13 mouse cellular contexts compared by ENCODE assay signal in genomic region chr1:171171138-171171537, GRCm38 (mm10). TPM values are rescaled to one million over a fixed set of nuclear protein-coding genes. Genes with fewer than 3 reads are reported as not detected.
DNase-seq lines count a peak whose midpoint lies in the region; ATAC-seq and TF ChIP-seq lines count a peak whose summit lies in the region.
"Had no signal": no experiment of that assay in that cellular context is flagged by ENCODE, and none has a peak within 500 bp of the region (broad histone marks: within the 10 kb centered on the region; RNA-seq: fewer than 3 reads in every experiment).

No protein-coding gene starts in this region.

- H3K9me3 ChIP-seq in neural tube, embryonic 13.5 days: no peaks in the 10 kb centered on the region
- no peaks in the 10 kb centered on the region for H3K9me3 ChIP-seq in heart, postnatal 0 days (replicated peaks; ENCODE audit: control insufficient read depth, low read length)
- H3K9me3 ChIP-seq in midbrain, embryonic 13.5 days: no peaks in the 10 kb centered on the region
- H3K9me3 ChIP-seq: limb, embryonic 15.5 days had no signal

- ATAC-seq in neural tube, embryonic 13.5 days (ENCODE audit: low read depth): no peak
- ATAC-seq in heart, postnatal 0 days (ENCODE audit: insufficient read depth, low read depth): peak; percentile 85
- no peak for ATAC-seq in midbrain, embryonic 13.5 days

- no peak overlapping the region for H3K4me2 ChIP-seq in neural tube, embryonic 13.5 days
- no peak overlapping the region for H3K4me2 ChIP-seq in heart, postnatal 0 days (ENCODE audit: low read depth, low read length)
- H3K4me2 ChIP-seq in midbrain, embryonic 13.5 days (replicated peaks): no peak overlapping the region
- H3K4me2 ChIP-seq: limb, embryonic 15.5 days had no signal

- H3K4me1 ChIP-seq in kidney, adult 2 months (ENCODE audit: control insufficient read depth, insufficient read depth, low read length): 0 out of 2 replicates have a peak, but pooled peaks cover 2% of the 10 kb centered on the region
- H3K4me1 ChIP-seq in neural tube, embryonic 13.5 days (replicated peaks): no peaks in the 10 kb centered on the region
- 0 out of 2 replicates have a peak, but pooled peaks cover 17% of the 10 kb centered on the region for H3K4me1 ChIP-seq in heart, postnatal 0 days (ENCODE audit: control insufficient read depth, insufficient read depth)
- no peaks in the 10 kb centered on the region for H3K4me1 ChIP-seq in midbrain, embryonic 13.5 days (replicated peaks)
- H3K4me1 ChIP-seq: limb, embryonic 15.5 days had no signal

- TF ChIP-seq EP300 in heart, postnatal 0 days (IDR thresholded peaks at IDR 0.05; ENCODE audit: low read depth): peak; percentile 23; the same call in 1 of the 2 replicates

- H3K4me3 ChIP-seq in kidney, adult 2 months (ENCODE audit: insufficient read depth, low read depth, low read length): no peak overlapping the region
- H3K4me3 ChIP-seq in neural tube, embryonic 13.5 days: no peak overlapping the region
- H3K4me3 ChIP-seq in heart, postnatal 0 days (ENCODE audit: low read depth, low read length): no peak overlapping the region
- H3K4me3 ChIP-seq in midbrain, embryonic 13.5 days (replicated peaks): no peak overlapping the region
- H3K4me3 ChIP-seq: limb, embryonic 15.5 days had no signal

- H3K9ac ChIP-seq in neural tube, embryonic 13.5 days: no peak overlapping the region
- no peak overlapping the region; the same call in 1 of the 2 replicates for H3K9ac ChIP-seq in heart, postnatal 0 days (replicated peaks; ENCODE audit: low read depth, low read length)
- no peak overlapping the region for H3K9ac ChIP-seq in midbrain, embryonic 13.5 days (replicated peaks)
- H3K9ac ChIP-seq: limb, embryonic 15.5 days had no signal

- no peaks in the 10 kb centered on the region for H3K27me3 ChIP-seq in kidney, adult 2 months (replicated peaks; ENCODE audit: control insufficient read depth, insufficient read depth, low read length)
- H3K27me3 ChIP-seq in neural tube, embryonic 13.5 days: no peaks in the 10 kb centered on the region; the same call in 1 of the 2 replicates
- H3K27me3 ChIP-seq in heart, postnatal 0 days (ENCODE audit: control insufficient read depth, insufficient read depth, low read length): no peaks in the 10 kb centered on the region
- no peaks in the 10 kb centered on the region for H3K27me3 ChIP-seq in midbrain, embryonic 13.5 days
- H3K27me3 ChIP-seq: limb, embryonic 15.5 days had no signal

- TF ChIP-seq POLR2A in kidney, adult 2 months (IDR thresholded peaks at IDR 0.05; ENCODE audit: low read depth, low read length): no peak

- WGBS in kidney, adult 2 months: 27% methylated on average over 3 of the region's 3 CpGs
- 69% methylated on average over 3 of the region's 3 CpGs for WGBS in neural tube, embryonic 13.5 days
- WGBS in heart, postnatal 0 days: 28% methylated on average over 3 of the region's 3 CpGs
- 66% methylated on average over 3 of the region's 3 CpGs for WGBS in midbrain, embryonic 13.5 days

- H3K27ac ChIP-seq in kidney, adult 2 months (ENCODE audit: insufficient read depth, low read depth, low read length): peak overlapping the region; percentile 86; the same call in 1 of the 2 replicates
- H3K27ac ChIP-seq in neural tube, embryonic 13.5 days (replicated peaks): 0 out of 2 replicates have a peak overlapping the region, but pooled peaks have one; percentile 6
- peak overlapping the region; percentile 84 for H3K27ac ChIP-seq in heart, postnatal 0 days (ENCODE audit: low read depth)
- no peak overlapping the region for H3K27ac ChIP-seq in midbrain, embryonic 13.5 days
- H3K27ac ChIP-seq: limb, embryonic 15.5 days had no signal

- peak; percentile 65 for DNase-seq in kidney, adult 2 months
- DNase-seq in kidney, postnatal 10 days: no peak
- no peak for DNase-seq in neural tube, embryonic 10.5 days (ENCODE audit: extremely low spot score, low spot score)
- DNase-seq in heart, postnatal 0 days (ENCODE audit: low spot score): peak; percentile 80
- DNase-seq in right cerebral cortex, postnatal 4 days: no peak
- DNase-seq in gastrocnemius, adult 8-10 months (ENCODE audit: low spot score in 2 of 2): no peak
- DNase-seq: cerebellum, adult 11-12 months; thymus, adult 2 months had no signal

- no peaks in the 10 kb centered on the region for H3K36me3 ChIP-seq in kidney, adult 2 months (ENCODE audit: control insufficient read depth, insufficient read depth, low read length)
- H3K36me3 ChIP-seq in neural tube, embryonic 13.5 days: no peaks in the 10 kb centered on the region
- H3K36me3 ChIP-seq in heart, postnatal 0 days (replicated peaks; ENCODE audit: control insufficient read depth, insufficient read depth, low read length): peaks cover 6% of the 10 kb centered on the region; the same call in 1 of the 2 replicates
- no peaks in the 10 kb centered on the region for H3K36me3 ChIP-seq in midbrain, embryonic 13.5 days
- H3K36me3 ChIP-seq: limb, embryonic 15.5 days had no signal

- TF ChIP-seq CTCF in kidney, adult 2 months (conservative IDR thresholded peaks at IDR 0.05; ENCODE audit: insufficient read depth, insufficient read length, low read depth, low read length): no peak
- no peak for TF ChIP-seq CTCF in heart, postnatal 0 days (IDR thresholded peaks at IDR 0.05; ENCODE audit: low read depth)

RNA-seq across cellular contexts. Expression of gene Mpz, which starts 20.6 kb away (rescaled TPM):
- 3.5 and 7.7 TPM in 2 replicates for polyA plus RNA-seq in kidney, adult 2 months (2012; rRNA removed)
- polyA plus RNA-seq in neural tube, embryonic 13.5 days (2015; fragmentation: Nextera tagmentation; extraction: Ambion mirVana): 20.7 and 25.7 TPM in 2 replicates
- 1.6 and 2.0 TPM in 2 replicates for total RNA-seq in heart, postnatal 0 days (2014; rRNA removed; ENCODE audit: low replicate concordance)
- 0.05 and 0.49 TPM in 2 replicates for polyA plus RNA-seq in heart, postnatal 0 days (2015; fragmentation: Nextera tagmentation; extraction: Ambion mirVana)
- 10 to 100 TPM in 3 of 4 experiments, 1 to 10 TPM in 1; 5.2 to 26.1 (median 16.9) TPM for total RNA-seq in gastrocnemius, adult 8-10 months (2022)
- 0.15 and 0.20 TPM in 2 replicates for polyA plus RNA-seq in midbrain, embryonic 13.5 days (2015; fragmentation: Nextera tagmentation; extraction: Ambion mirVana)
- total RNA-seq: layer of hippocampus, adult 18-20 months had no signal

RNA-seq across cellular contexts. Expression of gene Sdhc, which starts 20.7 kb away (rescaled TPM):
- polyA plus RNA-seq in kidney, adult 2 months (2012; rRNA removed): 814 and 951 TPM in 2 replicates
- 278 and 279 TPM in 2 replicates for polyA plus RNA-seq in neural tube, embryonic 13.5 days (2015; fragmentation: Nextera tagmentation; extraction: Ambion mirVana)
- total RNA-seq in heart, postnatal 0 days (2014; rRNA removed; ENCODE audit: low replicate concordance): 875 and 891 TPM in 2 replicates
- polyA plus RNA-seq in heart, postnatal 0 days (2015; fragmentation: Nextera tagmentation; extraction: Ambion mirVana): 754 and 772 TPM in 2 replicates
- 100 to 1,000 TPM; 597 to 760 (median 703) TPM for total RNA-seq in gastrocnemius, adult 8-10 months (2022)
- 260 and 273 TPM in 2 replicates for polyA plus RNA-seq in midbrain, embryonic 13.5 days (2015; fragmentation: Nextera tagmentation; extraction: Ambion mirVana)

RNA-seq across cellular contexts. Expression of gene Pcp4l1, which starts 24.9 kb away (rescaled TPM):
- polyA plus RNA-seq in kidney, adult 2 months (2012; rRNA removed): 11.2 and 12.8 TPM in 2 replicates
- polyA plus RNA-seq in neural tube, embryonic 13.5 days (2015; fragmentation: Nextera tagmentation; extraction: Ambion mirVana): 13.9 and 18.4 TPM in 2 replicates
- 40.2 and 48.7 TPM in 2 replicates for total RNA-seq in heart, postnatal 0 days (2014; rRNA removed; ENCODE audit: low replicate concordance)
- polyA plus RNA-seq in heart, postnatal 0 days (2015; fragmentation: Nextera tagmentation; extraction: Ambion mirVana): 161 and 164 TPM in 2 replicates
- 10 to 100 TPM; 40.2 to 94.7 (median 71.0) TPM for total RNA-seq in gastrocnemius, adult 8-10 months (2022)
- 17.0 and 23.0 TPM in 2 replicates for polyA plus RNA-seq in midbrain, embryonic 13.5 days (2015; fragmentation: Nextera tagmentation; extraction: Ambion mirVana)

RNA-seq across cellular contexts. Expression of gene Nr1i3, which starts 42.6 kb away (rescaled TPM):
- 0.48 and 0.67 TPM in 2 replicates for polyA plus RNA-seq in kidney, adult 2 months (2012; rRNA removed)
- polyA plus RNA-seq in neural tube, embryonic 13.5 days (2015; fragmentation: Nextera tagmentation; extraction: Ambion mirVana): 0.22 and 0.25 TPM in 2 replicates
- total RNA-seq in heart, postnatal 0 days (2014; rRNA removed; ENCODE audit: low replicate concordance): not detected in 2 replicates
- polyA plus RNA-seq in heart, postnatal 0 days (2015; fragmentation: Nextera tagmentation; extraction: Ambion mirVana): 0.27 and 0.30 TPM in 2 replicates
- under 1 TPM in 1 of 4 experiments, not detected in 3; 0.21 TPM for total RNA-seq in gastrocnemius, adult 8-10 months (2022)
- 0.30 and 0.42 TPM in 2 replicates for polyA plus RNA-seq in midbrain, embryonic 13.5 days (2015; fragmentation: Nextera tagmentation; extraction: Ambion mirVana)
- total RNA-seq: gastrocnemius, adult 18-20 months had no signal

RNA-seq across cellular contexts. Expression of gene Tomm40l, which starts 51.2 kb away (rescaled TPM):
- 46.4 and 51.8 TPM in 2 replicates for polyA plus RNA-seq in kidney, adult 2 months (2012; rRNA removed)
- 32.6 and 42.6 TPM in 2 replicates for polyA plus RNA-seq in neural tube, embryonic 13.5 days (2015; fragmentation: Nextera tagmentation; extraction: Ambion mirVana)
- total RNA-seq in heart, postnatal 0 days (2014; rRNA removed; ENCODE audit: low replicate concordance): 82.0 and 97.7 TPM in 2 replicates
- 56.0 and 64.6 TPM in 2 replicates for polyA plus RNA-seq in heart, postnatal 0 days (2015; fragmentation: Nextera tagmentation; extraction: Ambion mirVana)
- 10 to 100 TPM; 46.4 to 50.9 (median 50.4) TPM for total RNA-seq in gastrocnemius, adult 8-10 months (2022)
- 33.5 and 37.9 TPM in 2 replicates for polyA plus RNA-seq in midbrain, embryonic 13.5 days (2015; fragmentation: Nextera tagmentation; extraction: Ambion mirVana)

Comparison
In these comparisons a context has a peak if more than half of its experiments do, and no peak if none do; other contexts are left out.
1. DNase-seq: peak in kidney, adult 2 months (single experiment) and heart, postnatal 0 days (single experiment); none in kidney, postnatal 10 days (single experiment), neural tube, embryonic 10.5 days (single experiment), right cerebral cortex, postnatal 4 days (single experiment) and gastrocnemius, adult 8-10 months (0 of 2).